Mouse (Mus musculus): ENCODE measurements around the gene 5430402E10Rik.
"Not testable (repeated sequence)": the region's sequence is repeated elsewhere in the genome, so short reads cannot be mapped to it uniquely, and the experiment has no call there.

5430402E10Rik gene

GRCm38 (mm10) chrX:77924962-77925361, at the start of gene 5430402E10Rik:
Gene 5430402E10Rik (minus strand): TSS chrX:77925062.
- DNase-seq (ENCODE audit: low spot score), result not testable (repeated sequence)

GRCm38 (mm10) chrX:77880033-77880432, 44.8 kb downstream of the 5430402E10Rik start:
- DNase-seq (ENCODE audit: low spot score), result not testable (repeated sequence)
